Mouse (Mus musculus): Measurements from ENCODE around the gene Sidt2. TPM values are rescaled to one million over a fixed set of nuclear protein-coding genes. Genes with fewer than 3 reads are reported as not detected.

The Sidt2 gene
- total and polyA plus RNA-seq, 2 experiments from 2014 or later: 46.5 to 77.5 TPM

- ATAC-seq: no peak
- peaks cover 4% of the 10 kb centered on the region; the same call in 1 of the 2 replicates for H3K4me1 ChIP-seq (ENCODE audit: insufficient read depth)
These were observed 4.6 kb upstream of the Sidt2 start for GRCm38 (mm10) chr9:45959661-45960060.

GRCm38 (mm10) chr9:45958851-45959250 lies 3.8 kb upstream of the Sidt2 start:
- TF ChIP-seq CTCF (IDR thresholded peaks at IDR 0.05; ENCODE audit: low read depth): no peak
- WGBS: 23% methylated on average over 4 of the region's 4 CpGs
- Histone ChIP-seq H3K9ac (no peak overlapping the region), H3K4me1 (ENCODE audit: insufficient read depth) (peaks cover 9% of the 10 kb centered on the region), H3K27ac (ENCODE audit: low read depth, low read length) (0 out of 2 replicates have a peak overlapping the region, but pooled peaks have one; percentile 10), H3K27me3 (ENCODE audit: insufficient read depth, low read length) (no peaks in the 10 kb centered on the region), H3K4me3 (ENCODE audit: low read depth, low read length) (no peak overlapping the region), H3K4me2 (ENCODE audit: low read depth) (no peak overlapping the region), H3K36me3 (ENCODE audit: insufficient read depth) (peaks cover 23% of the 10 kb centered on the region), H3K9me3 (ENCODE audit: low read length) (no peaks in the 10 kb centered on the region)
- ATAC-seq (no peak), DNase-seq (no peak)

More at GRCm38 (mm10) chr9:45959661-45960060, 4.6 kb upstream of the Sidt2 start:
- H3K4me3 ChIP-seq (ENCODE audit: low read depth, low read length): no peak overlapping the region
- TF ChIP-seq CTCF (IDR thresholded peaks at IDR 0.05; ENCODE audit: low read depth): no peak
- H3K36me3 ChIP-seq (ENCODE audit: insufficient read depth): peaks cover 31% of the 10 kb centered on the region
- H3K4me2 ChIP-seq (ENCODE audit: low read depth): no peak overlapping the region
- no peak overlapping the region for H3K9ac ChIP-seq
- DNase-seq: no peak
- H3K27ac ChIP-seq (ENCODE audit: low read depth, low read length): no peak overlapping the region
- H3K27me3 ChIP-seq (ENCODE audit: insufficient read depth, low read length): no peaks in the 10 kb centered on the region
- H3K9me3 ChIP-seq (ENCODE audit: low read length): no peaks in the 10 kb centered on the region
- WGBS: 81% methylated on average over 7 of the region's 7 CpGs

- H3K9me3 ChIP-seq (ENCODE audit: low read length): no peaks in the 10 kb centered on the region
- 0 out of 2 replicates have a peak overlapping the region, but pooled peaks have one; percentile 10 for H3K27ac ChIP-seq (ENCODE audit: low read depth, low read length)
- H3K4me3 ChIP-seq (ENCODE audit: low read depth, low read length): no peak overlapping the region
- H3K27me3 ChIP-seq (ENCODE audit: insufficient read depth, low read length): no peaks in the 10 kb centered on the region
- peaks cover 16% of the 10 kb centered on the region for H3K4me1 ChIP-seq (ENCODE audit: insufficient read depth)
- 48% methylated on average over 7 of the region's 7 CpGs for WGBS
- DNase-seq (peak; percentile 20), ATAC-seq (no peak)
- no peak for TF ChIP-seq CTCF (IDR thresholded peaks at IDR 0.05; ENCODE audit: low read depth)
- no peak overlapping the region for H3K9ac ChIP-seq
- H3K4me2 ChIP-seq (ENCODE audit: low read depth): no peak overlapping the region
- H3K36me3 ChIP-seq (ENCODE audit: insufficient read depth): peaks cover 16% of the 10 kb centered on the region; the same call in 1 of the 2 replicates
These were observed 3.1 kb upstream of the Sidt2 start for GRCm38 (mm10) chr9:45958023-45958670.

GRCm38 (mm10) chr9:45954294-45955106 lies 558 bp downstream of the Sidt2 start:
- no peaks in the 10 kb centered on the region for H3K27me3 ChIP-seq (ENCODE audit: insufficient read depth, low read length)
- peak; percentile 59 for ATAC-seq
- no peak for TF ChIP-seq CTCF (IDR thresholded peaks at IDR 0.05; ENCODE audit: low read depth)
- H3K9ac ChIP-seq: peak overlapping the region; percentile 83
- DNase-seq: peak; percentile 49
- 4% methylated on average over 56 of the region's 63 CpGs for WGBS
- no peaks in the 10 kb centered on the region for H3K9me3 ChIP-seq (ENCODE audit: low read length)
- peaks cover 24% of the 10 kb centered on the region for H3K36me3 ChIP-seq (ENCODE audit: insufficient read depth)
- peaks cover 16% of the 10 kb centered on the region for H3K4me1 ChIP-seq (ENCODE audit: insufficient read depth)
- peak overlapping the region; percentile 88 for H3K4me3 ChIP-seq (ENCODE audit: low read depth, low read length)
- H3K4me2 ChIP-seq (ENCODE audit: low read depth): peak overlapping the region; percentile 95
- H3K27ac ChIP-seq (ENCODE audit: low read depth, low read length): peak overlapping the region; percentile 85

GRCm38 (mm10) chr9:45953511-45954293 lies 1.4 kb downstream of the Sidt2 start:
- H3K9me3 ChIP-seq (ENCODE audit: low read length): no peaks in the 10 kb centered on the region
- peak overlapping the region; percentile 88 for H3K4me3 ChIP-seq (ENCODE audit: low read depth, low read length)
- no peak overlapping the region for H3K27ac ChIP-seq (ENCODE audit: low read depth, low read length)
- H3K36me3 ChIP-seq (ENCODE audit: insufficient read depth): peaks cover 32% of the 10 kb centered on the region
- H3K27me3 ChIP-seq (ENCODE audit: insufficient read depth, low read length): no peaks in the 10 kb centered on the region
- 65% methylated on average over 13 of the region's 13 CpGs for WGBS
- H3K9ac ChIP-seq: peak overlapping the region; percentile 83
- H3K4me2 ChIP-seq (ENCODE audit: low read depth): peak overlapping the region; percentile 95
- no peak for ATAC-seq
- DNase-seq: no peak
- no peak for TF ChIP-seq CTCF (IDR thresholded peaks at IDR 0.05; ENCODE audit: low read depth)
- peaks cover 16% of the 10 kb centered on the region for H3K4me1 ChIP-seq (ENCODE audit: insufficient read depth)

DNA sequence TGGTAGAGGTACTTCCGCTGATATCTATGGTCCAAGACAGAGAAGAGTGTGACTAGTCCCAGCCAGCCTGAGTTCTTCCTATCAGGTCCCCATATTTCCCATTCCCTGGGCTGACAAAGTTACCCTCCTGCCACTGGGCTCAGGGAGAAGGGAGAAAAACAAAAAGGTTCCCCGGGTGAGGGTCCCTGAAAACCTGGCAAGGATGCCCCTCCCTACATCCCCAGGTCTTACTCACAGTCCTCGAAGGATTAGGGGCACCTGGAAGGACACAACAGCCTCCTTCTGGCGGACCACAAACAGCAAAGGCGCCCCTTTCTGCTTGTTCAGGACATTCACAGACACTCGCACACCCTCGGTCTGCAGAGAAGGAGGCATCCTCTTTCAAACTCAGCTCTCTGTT lies 2.2 kb downstream of the Sidt2 start:
- Histone ChIP-seq H3K27ac (ENCODE audit: low read depth, low read length) (no peak overlapping the region), H3K36me3 (ENCODE audit: insufficient read depth) (peaks cover 40% of the 10 kb centered on the region), H3K4me1 (ENCODE audit: insufficient read depth) (peaks cover 16% of the 10 kb centered on the region), H3K27me3 (ENCODE audit: insufficient read depth, low read length) (no peaks in the 10 kb centered on the region), H3K4me3 (ENCODE audit: low read depth, low read length) (no peak overlapping the region), H3K4me2 (ENCODE audit: low read depth) (no peak overlapping the region), H3K9ac (no peak overlapping the region), H3K9me3 (ENCODE audit: low read length) (no peaks in the 10 kb centered on the region)
- ATAC-seq (no peak), DNase-seq (no peak)
- 84% methylated on average over 7 of the region's 7 CpGs for WGBS
- TF ChIP-seq CTCF (IDR thresholded peaks at IDR 0.05; ENCODE audit: low read depth): no peak
